Mouse (Mus musculus) CD4-positive, CD25-positive, alpha-beta regulatory T cell, adult 4 months (primary cell): ENCODE results near the gene Actn3. TPM values are rescaled to one million over a fixed set of nuclear protein-coding genes. Genes with fewer than 3 reads are reported as not detected.

Experiments used
- polyA plus RNA-seq, 2 experiments: library from polyadenylated mRNA; unstranded; fragments of 100-300 nt; shearing (Covaris generic); gene quantifications; one replicate each; pipeline ENCODE4 v1.2.1; 2017

The Actn3 gene
- polyA plus RNA-seq, 2 experiments from 2014 or later = not detected

Other genes with a start within 250 kb of the Actn3 start
- gene Gm960, start 179.2 kb downstream of the Actn3 start, polyA plus RNA-seq = not detected
- under 1 TPM; 0.13 to 0.18 TPM for gene Sptbn2, start 166.7 kb downstream of the Actn3 start, polyA plus RNA-seq
- 100 to 1,000 TPM; 105 to 151 TPM for gene Rbm4b, start 121.4 kb downstream of the Actn3 start, polyA plus RNA-seq
- gene Rbm4, start 84.0 kb downstream of the Actn3 start, polyA plus RNA-seq = 10 to 100 TPM; 27.9 to 49.0 TPM
- 10 to 100 TPM; 29.3 to 43.9 TPM for gene Gm21992, start 66.3 kb downstream of the Actn3 start, polyA plus RNA-seq
- gene Rbm14, start 66.3 kb downstream of the Actn3 start, polyA plus RNA-seq = 10 to 100 TPM; 22.1 to 53.5 TPM
- gene Ccs, start 38.6 kb downstream of the Actn3 start, polyA plus RNA-seq = 100 to 1,000 TPM; 137 to 175 TPM
- not detected for gene Ccdc87, start 38.5 kb downstream of the Actn3 start, polyA plus RNA-seq
- 1 to 10 TPM; 2.0 to 4.8 TPM for gene Ctsf, start 22.8 kb downstream of the Actn3 start, polyA plus RNA-seq
- gene Zdhhc24, start 759 bp upstream of the Actn3 start, polyA plus RNA-seq = 1 to 10 TPM; 3.7 to 6.2 TPM
- 1 to 10 TPM in 1 of 2 experiments, under 1 TPM in 1; 0.38 to 1.7 TPM for gene Bbs1, start 28.7 kb upstream of the Actn3 start, polyA plus RNA-seq
- 10 to 100 TPM; 39.4 to 67.8 TPM for gene Dpp3, start 50.4 kb upstream of the Actn3 start, polyA plus RNA-seq
- under 1 TPM in 1 of 2 experiments, not detected in 1; 0.33 TPM for gene Peli3, start 65.2 kb upstream of the Actn3 start, polyA plus RNA-seq
- gene Mrpl11, start 84.2 kb upstream of the Actn3 start, polyA plus RNA-seq = 10 to 100 TPM; 75.6 to 83.6 TPM
- gene Npas4, start 112.4 kb upstream of the Actn3 start, polyA plus RNA-seq = 1 to 10 TPM in 1 of 2 experiments, under 1 TPM in 1; 0.90 to 2.1 TPM
- gene Slc29a2, start 146.0 kb upstream of the Actn3 start, polyA plus RNA-seq = 1 to 10 TPM; 2.4 to 2.5 TPM
- gene B4gat1, start 160.9 kb upstream of the Actn3 start, polyA plus RNA-seq = 10 to 100 TPM; 11.9 to 20.5 TPM
- under 1 TPM; 0.35 to 0.80 TPM for gene AC124502.3, start 161.0 kb upstream of the Actn3 start, polyA plus RNA-seq
- gene Brms1, start 163.4 kb upstream of the Actn3 start, polyA plus RNA-seq = 100 to 1,000 TPM in 1 of 2 experiments, 10 to 100 TPM in 1; 85.7 to 136 TPM
- under 1 TPM; 0.14 to 0.17 TPM for gene Rin1, start 172.6 kb upstream of the Actn3 start, polyA plus RNA-seq
- gene Cd248, start 190.2 kb upstream of the Actn3 start, polyA plus RNA-seq = not detected
- gene Tmem151a, start 207.6 kb upstream of the Actn3 start, polyA plus RNA-seq = not detected
- gene Yif1a, start 210.6 kb upstream of the Actn3 start, polyA plus RNA-seq = 10 to 100 TPM; 58.1 to 67.8 TPM
- gene Cnih2, start 220.6 kb upstream of the Actn3 start, polyA plus RNA-seq = under 1 TPM in 1 of 2 experiments, not detected in 1; 0.55 TPM
- 100 to 1,000 TPM in 1 of 2 experiments, 10 to 100 TPM in 1; 91.1 to 113 TPM for gene Rab1b, start 229.2 kb upstream of the Actn3 start, polyA plus RNA-seq
- gene Klc2, start 240.7 kb upstream of the Actn3 start, polyA plus RNA-seq = 1 to 10 TPM; 4.3 to 5.0 TPM